Mouse (Mus musculus) liver, adult 2 months (tissue): ENCODE measurements around the gene Fam222b. TPM values are rescaled to one million over a fixed set of nuclear protein-coding genes. Genes with fewer than 3 reads are reported as not detected.

ENCODE experiments used
- DNase-seq: peaks from one replicate; pipeline ENCODE4 v3.0.0-alpha.2; 2011; ENCODE audit warnings: low read depth, low spot score; ENCODE audit errors: extremely low read depth
- H3K27ac ChIP-seq: fragments of 200-500 bp; replicated peaks from 2 replicates; pipeline ENCODE4 v1.5.1; 2012; ENCODE audit warnings: low read depth, mild to moderate bottlenecking, control low read depth, inconsistent platforms, low read length; ENCODE audit not compliant: insufficient read depth
- H3K27me3 ChIP-seq: fragments of 200-500 bp; 2 replicates; pipeline ENCODE4 v1.6.1; 2012; ENCODE audit warnings: mild to moderate bottlenecking, moderate library complexity, low read length, inconsistent platforms; ENCODE audit not compliant: control insufficient read depth, insufficient read depth
- H3K36me3 ChIP-seq: fragments of 200-500 bp; 2 replicates; pipeline ENCODE4 v1.6.1; 2012; ENCODE audit warnings: low read length, inconsistent platforms; ENCODE audit not compliant: control insufficient read depth, insufficient read depth
- H3K4me1 ChIP-seq: fragments of 200-500 bp; 2 replicates; pipeline ENCODE4 v1.6.1; 2011; ENCODE audit warnings: low read length; ENCODE audit not compliant: control insufficient read depth, insufficient read depth
- H3K4me3 ChIP-seq: fragments of 200-500 bp; 2 replicates; pipeline ENCODE4 v1.5.1; 2011; ENCODE audit warnings: low read depth, mild to moderate bottlenecking, control low read depth, low read length, moderate library complexity; ENCODE audit not compliant: insufficient read depth
- H3K79me2 ChIP-seq: fragments of 200-500 bp; 2 replicates; pipeline ENCODE4 v1.6.1; 2012; ENCODE audit warnings: inconsistent platforms, mild to moderate bottlenecking, low read length, moderate library complexity; ENCODE audit not compliant: control insufficient read depth, insufficient read depth
- H3K9ac ChIP-seq: fragments of 200-500 bp; 2 replicates; pipeline ENCODE4 v1.6.1; 2012; ENCODE audit warnings: low read depth, mild to moderate bottlenecking, control low read depth, inconsistent platforms, low read length
- CTCF ChIP-seq: fragments of 200-500 bp; IDR thresholded peaks from 2 replicates; pipeline ENCODE4 v1.5.1; 2011; ENCODE audit warnings: low read depth, low read length, control low read depth
- POLR2A ChIP-seq: fragments of 200-500 bp; IDR thresholded peaks from 2 replicates; pipeline ENCODE4 v1.6.1; 2011; ENCODE audit warnings: low read length, control low read depth; ENCODE audit not compliant: insufficient read depth; ENCODE audit errors: extremely low read depth
- WGBS: fragments of 180-500 bp; shearing (Covaris S2); methylation state at CpG from one replicate; pipeline ENCODE4 v1.1.7; 2018; 5-methylcytosine and 5-hydroxymethylcytosine counted together
- polyA plus RNA-seq: library from polyadenylated mRNA; depleted of rRNA; stranded (reverse); fragments of >200 nt; gene quantifications from 2 replicates; pipeline ENCODE4 v1.2.3, GENCODE M21; 2012
- total RNA-seq: library from RNA; depleted of rRNA; stranded (reverse); fragments of >200 nt; gene quantifications from 2 replicates; pipeline ENCODE4 v1.2.3, GENCODE M21; 2014

The Fam222b gene
- total and polyA plus RNA-seq, 2 experiments: 2.5 to 13.6 TPM

DNA sequence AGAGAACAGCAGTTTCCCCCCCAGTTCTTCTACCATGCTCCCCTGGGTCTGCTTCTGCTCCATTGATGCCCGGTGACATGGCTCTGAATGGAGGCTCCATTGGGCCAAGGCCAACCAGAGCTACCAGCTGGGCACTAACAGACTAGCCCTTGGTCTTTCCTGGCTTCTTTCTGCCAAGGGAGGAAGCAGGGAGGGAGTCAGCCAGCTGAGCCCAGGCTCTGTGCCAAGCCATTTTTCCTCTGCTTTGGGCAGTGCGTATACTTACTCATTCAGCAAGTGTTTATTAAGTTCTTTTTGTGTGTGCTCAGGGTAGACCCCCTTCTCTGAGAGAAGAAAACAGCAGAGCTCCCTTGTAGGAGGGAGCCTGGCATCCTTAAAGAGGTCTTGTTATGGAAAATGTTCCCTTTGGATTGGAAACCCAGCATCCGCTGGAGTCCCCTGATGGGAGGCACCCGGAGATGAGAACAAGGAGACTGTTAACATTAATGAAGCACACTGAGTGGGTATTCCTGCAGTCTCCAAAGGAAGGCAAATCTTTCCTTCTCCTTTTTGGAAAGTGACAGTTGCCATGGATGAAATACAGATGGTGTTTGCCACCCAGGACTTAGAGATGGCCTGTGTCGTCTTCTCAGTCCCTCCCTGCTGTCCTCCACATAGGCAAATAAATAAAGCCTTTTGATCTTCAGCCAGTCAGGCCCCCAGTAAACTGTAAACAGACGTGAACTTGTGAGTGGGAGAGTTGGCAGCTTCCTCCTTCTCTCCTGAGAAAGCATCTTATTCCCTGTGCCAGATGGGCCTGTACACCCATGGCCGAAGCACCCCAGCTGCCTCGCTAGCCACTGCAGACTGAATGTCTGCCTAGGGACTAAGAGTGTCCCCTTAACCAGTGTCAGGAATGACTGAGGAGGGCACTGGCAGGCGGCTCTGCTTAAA, 58.1 kb downstream of the Fam222b start:
- peaks cover 7% of the 10 kb centered on the region; the same call in 1 of the 2 replicates for H3K36me3 ChIP-seq
- no peak for DNase-seq
- H3K9ac ChIP-seq: no peak overlapping the region
- no peaks in the 10 kb centered on the region for H3K27me3 ChIP-seq
- WGBS: 65% methylated on average over 9 of the region's 9 CpGs
- peaks cover 3% of the 10 kb centered on the region; the same call in 1 of the 2 replicates for H3K79me2 ChIP-seq
- TF ChIP-seq CTCF (no peak), POLR2A (no peak)
- H3K4me1 ChIP-seq: no peaks in the 10 kb centered on the region
- H3K4me3 ChIP-seq: no peak overlapping the region
- no peak overlapping the region for H3K27ac ChIP-seq

DNA sequence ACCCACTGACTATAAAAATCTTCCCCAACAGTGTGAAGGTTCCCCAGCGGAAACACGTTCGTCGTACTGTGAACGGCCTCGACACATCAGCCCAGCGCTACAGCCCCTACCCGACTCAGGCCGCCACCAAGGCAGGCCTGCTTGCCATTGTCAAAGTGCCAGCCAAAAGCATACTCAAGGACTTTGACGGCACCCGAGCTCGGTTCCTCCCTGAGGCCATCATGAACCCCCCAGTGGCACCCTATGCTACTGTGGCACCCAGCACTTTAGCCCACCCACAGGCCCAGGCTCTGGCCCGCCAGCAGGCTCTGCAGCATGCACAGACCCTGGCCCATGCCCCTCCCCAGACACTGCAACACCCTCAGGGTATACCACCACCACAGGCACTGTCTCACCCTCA, 59.3 kb downstream of the Fam222b start:
- DNase-seq: no peak
- Histone ChIP-seq H3K79me2 (peaks cover 3% of the 10 kb centered on the region; the same call in 1 of the 2 replicates), H3K4me3 (no peak overlapping the region), H3K36me3 (peaks cover 9% of the 10 kb centered on the region), H3K4me1 (peaks cover 1% of the 10 kb centered on the region; the same call in 1 of the 2 replicates), H3K27ac (no peak overlapping the region), H3K27me3 (no peaks in the 10 kb centered on the region), H3K9ac (no peak overlapping the region)
- no peak for TF ChIP-seq POLR2A
- no peak for TF ChIP-seq CTCF
- WGBS: 89% methylated on average over 13 of the region's 13 CpGs

DNA sequence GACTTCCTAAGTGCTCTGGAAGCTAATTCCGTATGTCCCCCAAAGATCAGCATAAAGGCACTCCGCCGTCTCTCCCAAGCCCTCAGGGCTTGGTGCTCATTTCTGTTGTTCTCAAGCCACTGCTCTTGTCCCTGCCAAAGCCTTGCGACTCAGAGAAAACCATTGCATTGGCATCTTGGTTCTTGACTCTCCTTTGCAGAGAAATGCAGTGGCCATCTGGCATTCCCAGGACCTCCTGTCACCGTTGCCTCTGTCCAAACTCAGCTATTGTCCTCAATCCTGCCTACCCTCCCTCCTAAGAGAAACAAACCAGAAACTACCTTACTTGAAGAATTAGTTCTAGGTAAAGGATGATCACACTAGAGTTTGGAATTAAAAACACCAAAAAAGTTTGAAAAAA, 61.2 kb downstream of the Fam222b start:
- Histone ChIP-seq H3K9ac (no peak overlapping the region), H3K4me1 (peaks cover 3% of the 10 kb centered on the region), H3K36me3 (peaks cover 8% of the 10 kb centered on the region), H3K79me2 (0 out of 2 replicates have a peak, but pooled peaks cover under 1% of the 10 kb centered on the region), H3K27ac (no peak overlapping the region), H3K27me3 (no peaks in the 10 kb centered on the region), H3K4me3 (no peak overlapping the region)
- 93% methylated on average over 5 of the region's 5 CpGs for WGBS
- TF ChIP-seq CTCF: no peak
- TF ChIP-seq POLR2A: no peak
- no peak for DNase-seq

DNA sequence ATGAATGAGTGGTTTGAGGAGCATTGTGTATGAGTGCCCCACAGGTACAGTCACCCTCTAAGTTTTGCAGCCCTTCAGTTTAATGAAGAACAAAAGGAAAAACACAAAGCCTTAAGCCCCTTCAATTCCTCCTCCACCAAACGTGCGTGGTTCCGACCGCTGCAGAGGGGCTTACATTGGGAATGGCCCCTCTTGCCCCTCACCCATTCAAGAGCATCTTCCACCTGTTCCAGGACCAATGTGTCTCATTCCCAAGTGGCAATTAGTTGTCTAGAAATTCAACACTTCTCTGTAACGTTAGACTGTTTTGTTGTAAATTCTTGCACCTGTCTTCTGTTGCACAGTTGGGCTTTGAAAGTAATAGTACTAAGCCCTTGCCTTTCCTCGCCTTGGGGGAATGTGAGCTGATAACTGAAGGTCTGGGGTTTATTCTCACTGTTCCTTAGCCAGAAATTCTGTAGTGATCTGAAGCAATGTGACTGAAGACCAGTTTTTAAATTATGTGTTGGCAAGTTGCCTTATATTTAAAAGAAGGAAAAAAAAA, 61.8 kb downstream of the Fam222b start:
- H3K79me2 ChIP-seq: 0 out of 2 replicates have a peak, but pooled peaks cover 5% of the 10 kb centered on the region
- peaks cover 8% of the 10 kb centered on the region for H3K36me3 ChIP-seq
- TF ChIP-seq POLR2A (no peak), CTCF (no peak)
- 87% methylated on average over 6 of the region's 6 CpGs for WGBS
- H3K27me3 ChIP-seq: no peaks in the 10 kb centered on the region
- H3K27ac ChIP-seq: no peak overlapping the region
- peaks cover 3% of the 10 kb centered on the region for H3K4me1 ChIP-seq
- no peak for DNase-seq
- no peak overlapping the region for H3K4me3 ChIP-seq
- H3K9ac ChIP-seq: no peak overlapping the region

DNA sequence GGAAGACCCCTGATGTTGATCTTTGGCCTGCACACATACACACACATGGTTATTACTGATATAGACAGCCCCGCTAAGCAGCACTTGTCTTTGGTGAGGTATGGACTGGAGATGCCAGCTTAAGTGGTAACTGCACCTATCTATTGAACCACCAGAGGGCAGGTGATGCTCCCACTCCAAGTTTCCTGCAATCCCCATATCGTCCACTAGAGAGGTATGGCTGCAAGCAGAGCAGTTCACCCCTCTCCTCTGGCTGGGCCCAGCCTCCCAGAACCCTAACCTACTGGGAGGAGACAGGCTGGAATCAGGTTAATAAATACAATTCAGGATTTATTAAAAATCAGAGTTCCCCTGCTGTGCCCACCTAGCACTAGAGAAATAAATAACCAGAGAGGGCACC, 64.6 kb downstream of the Fam222b start:
- no peaks in the 10 kb centered on the region for H3K27me3 ChIP-seq
- H3K4me3 ChIP-seq: no peak overlapping the region
- peaks cover 8% of the 10 kb centered on the region for H3K36me3 ChIP-seq
- no peak overlapping the region for H3K9ac ChIP-seq
- peaks cover 18% of the 10 kb centered on the region for H3K4me1 ChIP-seq
- peaks cover 30% of the 10 kb centered on the region; the same call in 1 of the 2 replicates for H3K79me2 ChIP-seq
- DNase-seq: peak; percentile 87
- H3K27ac ChIP-seq: no peak overlapping the region
- 20% methylated on average over 2 of the region's 2 CpGs for WGBS
- TF ChIP-seq POLR2A (no peak), CTCF (peak; percentile 98)
